Comparison of ENCODE assay signal across 13 mouse cellular contexts in the genomic region with DNA sequence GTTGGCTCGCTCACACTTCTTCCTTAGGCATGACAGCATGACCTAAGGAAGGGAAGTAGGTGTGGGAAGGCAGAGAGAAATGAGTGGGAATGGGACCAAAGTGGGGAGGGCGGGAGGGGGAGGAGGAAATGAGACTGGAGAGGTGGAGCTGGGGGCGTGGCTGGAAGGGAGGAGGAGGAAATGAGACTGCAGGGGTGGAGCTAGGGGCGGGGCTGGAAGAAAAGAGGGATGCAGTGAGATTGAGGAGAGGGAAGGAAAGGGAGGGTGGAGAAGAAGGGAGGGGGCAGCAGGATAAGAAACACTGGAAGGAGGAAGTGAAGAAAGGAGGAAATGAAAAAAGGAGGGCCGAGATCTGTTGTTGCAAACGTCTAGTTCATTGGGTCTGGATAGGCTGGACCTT. TPM values are rescaled to one million over a fixed set of nuclear protein-coding genes. Genes with fewer than 3 reads are reported as not detected.
A peak's percentile ranks its signal among the peaks of the same experiment; 100 is the strongest.
DNase-seq lines count a peak whose midpoint lies in the region; ATAC-seq and TF ChIP-seq lines count a peak whose summit lies in the region.
"Had no signal": no experiment of that assay in that cellular context is flagged by ENCODE, and none has a peak within 500 bp of the region (broad histone marks: within the 10 kb centered on the region; RNA-seq: fewer than 3 reads in every experiment).

No protein-coding gene starts in this region.

- H3K9me3 ChIP-seq in stomach, postnatal 0 days (ENCODE audit: control insufficient read depth, low read length) = no peaks in the 10 kb centered on the region

- WGBS in stomach, postnatal 0 days = 46% methylated on average over 6 of the region's 6 CpGs
- WGBS in cerebellum, adult 2 months = 55% methylated on average over 6 of the region's 6 CpGs

- H3K27me3 ChIP-seq in stomach, postnatal 0 days (ENCODE audit: control insufficient read depth, insufficient read depth, low read length) = peaks cover 9% of the 10 kb centered on the region
- H3K27me3 ChIP-seq in cerebellum, adult 2 months (ENCODE audit: control insufficient read depth, insufficient read depth, low read length) = no peaks in the 10 kb centered on the region

- no peak for TF ChIP-seq CTCF in stomach, postnatal 0 days (IDR thresholded peaks at IDR 0.05; ENCODE audit: low read depth)
- no peak for TF ChIP-seq CTCF in cerebellum, adult 2 months (IDR thresholded peaks at IDR 0.05; ENCODE audit: borderline replicate concordance, insufficient read depth, low read depth, low read length)

- peak; percentile 48 to 52 for DNase-seq in kidney, postnatal 4 days
- no peak for DNase-seq in kidney, adult 8-10 months
- peak; percentile 44 for DNase-seq in NIH3T3 (ENCODE audit: low read depth)
- DNase-seq in stomach, postnatal 0 days (ENCODE audit: low spot score) = peak; percentile 33
- no peak for DNase-seq in cerebellum, adult 11 months
- DNase-seq in cerebellum, adult 2 months = no peak
- DNase-seq: embryo, embryonic 11 days; midbrain, embryonic 14.5 days had no signal

- no peak for TF ChIP-seq POLR2A in cerebellum, adult 2 months (IDR thresholded peaks at IDR 0.05; ENCODE audit: borderline replicate concordance, insufficient read depth, low read length)

- H3K4me3 ChIP-seq in stomach, postnatal 0 days (ENCODE audit: low read depth, low read length) = no peak overlapping the region
- no peak overlapping the region for H3K4me3 ChIP-seq in cerebellum, adult 2 months (replicated peaks; ENCODE audit: insufficient read depth, low read depth, low read length)
- H3K4me3 ChIP-seq: left cerebral cortex, adult 2 months had no signal

- no peak overlapping the region for H3K9ac ChIP-seq in stomach, postnatal 0 days (ENCODE audit: low read length)
- H3K9ac ChIP-seq: liver, embryonic 14.5 days had no signal

- H3K27ac ChIP-seq in stomach, postnatal 0 days (replicated peaks) = no peak overlapping the region
- H3K27ac ChIP-seq in cerebellum, adult 2 months (ENCODE audit: insufficient read depth, low read length) = no peak overlapping the region
- H3K27ac ChIP-seq: hindbrain, postnatal 0 days; left cerebral cortex, adult 2 months; liver, embryonic 14.5 days had no signal

- no peaks in the 10 kb centered on the region; the same call in 1 of the 2 replicates for H3K4me1 ChIP-seq in stomach, postnatal 0 days (replicated peaks; ENCODE audit: control insufficient read depth, insufficient read depth)
- peaks cover under 1% of the 10 kb centered on the region; the same call in 1 of the 2 replicates for H3K4me1 ChIP-seq in cerebellum, adult 2 months (ENCODE audit: control insufficient read depth, insufficient read depth, low read length)

- ATAC-seq in common myeloid progenitor, adult 5-6 weeks (replicated peaks; ENCODE audit: low read depth, poor library complexity, severe bottlenecking) = peak; percentile 15; the same call in 1 of the 2 replicates
- no peak for ATAC-seq in stomach, postnatal 0 days (ENCODE audit: low FRiP score, low TSS enrichment)
- ATAC-seq: activated CD4-positive, CD25-positive, alpha-beta regulatory T cell, adult 4 months; hindbrain, postnatal 0 days had no signal

- H3K36me3 ChIP-seq in stomach, postnatal 0 days (ENCODE audit: control insufficient read depth, insufficient read depth, low read length) = no peaks in the 10 kb centered on the region

- no peak overlapping the region for H3K4me2 ChIP-seq in stomach, postnatal 0 days (replicated peaks; ENCODE audit: low read depth)

- TF ChIP-seq EP300 in stomach, postnatal 0 days (optimal IDR thresholded peaks at IDR 0.05) = no peak

RNA-seq across cellular contexts. Expression of a gene that starts 5.3 kb away (rescaled TPM):
- not detected in 2 replicates for total RNA-seq in common myeloid progenitor, adult 5-6 weeks (2017)
- polyA plus RNA-seq in stomach, postnatal 0 days (2015; fragmentation: Nextera tagmentation; extraction: Ambion mirVana) = 0.11 and 0.18 TPM in 2 replicates
- 2.7 and 2.8 TPM in 2 replicates for polyA plus RNA-seq in cerebellum, adult 2 months (2012; rRNA removed)

Comparison
In these comparisons a context has a peak if more than half of its experiments do, and no peak if none do; other contexts are left out.
1. DNase-seq: peak in kidney, postnatal 4 days (2 of 2), NIH3T3 (single experiment) and stomach, postnatal 0 days (single experiment); none in kidney, adult 8-10 months (0 of 2), cerebellum, adult 11 months (single experiment) and cerebellum, adult 2 months (0 of 2).